Mouse (Mus musculus): ENCODE measurements around the gene 4933402E13Rik. TPM values are rescaled to one million over a fixed set of nuclear protein-coding genes. Genes with fewer than 3 reads are reported as not detected.

The 4933402E13Rik gene
- total RNA-seq (2023) = not detected in 4 replicates

GRCm38 (mm10) chrX:62283199-62283598 lies at the start of gene 4933402E13Rik:
Gene 4933402E13Rik (plus strand): TSS chrX:62283499.

Other genes with a start within 250 kb of the 4933402E13Rik start
- gene 4931400O07Rik, start 184.5 kb downstream of the 4933402E13Rik start, total RNA-seq (2023) = not detected in 4 replicates